Mouse (Mus musculus) heart, adult 11 months (tissue): Measurements from ENCODE around the gene Phactr1.

Source experiments
- DNase-seq: peaks from one replicate; pipeline ENCODE4 v3.0.0; 2022

The Phactr1 gene

GRCm38 (mm10) chr13:42929529-42930235, 249.3 kb downstream of the Phactr1 start:
- DNase-seq: peak; percentile 91

- DNase-seq: peak; percentile 68
These were observed 251.6 kb downstream of the Phactr1 start for GRCm38 (mm10) chr13:42932046-42932445.

- DNase-seq: peak; percentile 82
These were observed 254.2 kb downstream of the Phactr1 start for GRCm38 (mm10) chr13:42934538-42935126.

GRCm38 (mm10) chr13:42937871-42938270, 257.4 kb downstream of the Phactr1 start:
- DNase-seq: peak; percentile 22

- peak; percentile 48 for DNase-seq
These were observed 257.9 kb downstream of the Phactr1 start for GRCm38 (mm10) chr13:42938346-42938745.

GRCm38 (mm10) chr13:42940271-42940670, 259.8 kb downstream of the Phactr1 start:
- DNase-seq: no peak

GRCm38 (mm10) chr13:42944106-42944505, 263.7 kb downstream of the Phactr1 start:
- DNase-seq: no peak

GRCm38 (mm10) chr13:42945201-42945600, 264.8 kb downstream of the Phactr1 start:
- peak; percentile 39 for DNase-seq

- peak; percentile 70 for DNase-seq
These were observed 268.4 kb downstream of the Phactr1 start for GRCm38 (mm10) chr13:42948717-42949265.

- peak; percentile 68 for DNase-seq
These were observed 268.9 kb downstream of the Phactr1 start for GRCm38 (mm10) chr13:42949336-42949735.

GRCm38 (mm10) chr13:42950056-42950455, 269.6 kb downstream of the Phactr1 start:
- no peak for DNase-seq

- DNase-seq: peak; percentile 76
These were observed 271.8 kb downstream of the Phactr1 start for GRCm38 (mm10) chr13:42952037-42952721.

GRCm38 (mm10) chr13:42953071-42953470, 272.6 kb downstream of the Phactr1 start:
- DNase-seq: peak; percentile 63

- peak; percentile 57 for DNase-seq
These were observed 273.7 kb downstream of the Phactr1 start for GRCm38 (mm10) chr13:42954116-42954515.

- DNase-seq: peak; percentile 78
These were observed 275.9 kb downstream of the Phactr1 start for GRCm38 (mm10) chr13:42956327-42956726.

GRCm38 (mm10) chr13:42957856-42958255, 277.4 kb downstream of the Phactr1 start:
- DNase-seq: peak; percentile 93

GRCm38 (mm10) chr13:42958867-42959266, 278.4 kb downstream of the Phactr1 start:
- DNase-seq: peak; percentile 71

GRCm38 (mm10) chr13:42961561-42961960, 281.1 kb downstream of the Phactr1 start:
- DNase-seq: peak; percentile 46

GRCm38 (mm10) chr13:42968537-42968936, 288.1 kb downstream of the Phactr1 start:
- DNase-seq: no peak

GRCm38 (mm10) chr13:42973561-42973960, 293.1 kb downstream of the Phactr1 start:
- peak; percentile 50 for DNase-seq

GRCm38 (mm10) chr13:42973961-42974360, 293.5 kb downstream of the Phactr1 start:
- DNase-seq: peak; percentile 23

GRCm38 (mm10) chr13:42974506-42974905, 294.1 kb downstream of the Phactr1 start:
- peak; percentile 79 for DNase-seq

GRCm38 (mm10) chr13:42976144-42976543, 295.7 kb downstream of the Phactr1 start:
- peak; percentile 4 for DNase-seq

GRCm38 (mm10) chr13:42976967-42977366, 296.5 kb downstream of the Phactr1 start:
- no peak for DNase-seq
